Mouse (Mus musculus) right cerebral cortex, postnatal 36 days (tissue): ENCODE data around the gene Wdr11.

ENCODE experiments used
- DNase-seq, 2 experiments: peaks; one replicate each; pipeline ENCODE4 v3.0.0; 2022; ENCODE audit warnings: low spot score in 2 of 2, mixed read lengths in 1 of 2

Gene Wdr11

DNA sequence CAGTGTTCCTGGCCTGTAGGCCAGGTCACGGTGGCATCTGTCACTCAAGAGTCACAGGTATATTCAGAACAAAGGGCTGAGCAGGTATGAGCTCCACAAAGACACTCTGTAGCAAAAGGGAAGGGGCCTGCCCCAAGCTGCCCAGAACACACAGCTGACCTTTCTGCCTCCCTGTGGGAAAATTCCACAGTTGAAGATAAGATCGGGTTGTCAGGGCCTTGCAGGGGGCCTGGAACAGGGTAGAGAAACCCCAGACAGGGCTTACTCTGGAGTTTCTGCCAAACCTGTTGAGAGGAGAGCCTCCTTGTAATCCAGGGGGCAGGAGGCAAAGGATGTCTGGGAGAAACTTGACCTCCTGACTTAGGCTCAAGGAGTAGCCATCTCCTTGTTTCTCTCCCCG is 90.9 kb downstream of the Wdr11 start:
- DNase-seq: no peak

DNA sequence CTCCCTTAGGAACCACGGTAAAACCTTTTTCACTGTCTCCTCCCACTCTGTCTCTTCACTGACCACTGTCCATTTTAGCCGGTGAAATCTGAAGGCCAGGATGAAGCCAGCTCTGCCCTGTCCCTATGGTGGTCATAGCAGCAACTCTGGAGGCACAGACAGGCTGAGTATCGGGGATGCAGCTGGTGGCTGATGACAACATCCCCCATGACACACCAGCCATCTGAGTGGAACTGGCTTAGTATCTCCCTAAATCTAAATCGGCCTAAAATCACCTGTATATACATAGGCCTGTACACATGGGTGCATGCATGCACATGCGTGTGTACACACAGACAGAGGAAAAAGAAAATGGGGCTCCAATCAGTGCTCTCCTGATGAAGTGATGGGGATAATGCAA is 93.7 kb downstream of the Wdr11 start:
- DNase-seq: no peak
